Mouse (Mus musculus): ENCODE measurements at regions not wholly inside any gene's neighbourhood (a gene's known extent, or its start where the extent isn't known, plus 50 kb on each side); places are given as distances from the start of the nearest gene placed in this dataset.
A peak's percentile ranks its signal among the peaks of the same experiment; 100 is the strongest.

DNA sequence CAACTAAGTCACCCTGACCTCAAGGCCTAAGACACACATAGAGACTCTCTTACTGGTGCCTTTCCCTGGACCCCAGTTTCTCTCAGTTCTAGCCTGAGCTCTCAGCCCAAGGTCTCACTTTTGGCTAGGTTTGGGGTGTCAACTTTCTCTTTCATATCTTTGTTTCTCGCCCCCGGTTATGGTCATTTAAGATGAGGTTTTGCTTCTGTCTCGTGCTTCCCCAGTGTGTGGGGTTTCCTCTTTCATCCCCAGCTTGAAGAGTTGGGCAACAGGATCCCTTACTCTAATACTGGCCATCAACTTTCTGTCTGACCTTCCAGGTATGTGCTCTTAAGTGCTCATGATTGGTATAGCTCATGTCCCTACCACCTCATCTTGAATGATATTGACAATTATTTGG, 67.5 kb downstream of the Lmo4 start:
- DNase-seq, result no peak

DNA sequence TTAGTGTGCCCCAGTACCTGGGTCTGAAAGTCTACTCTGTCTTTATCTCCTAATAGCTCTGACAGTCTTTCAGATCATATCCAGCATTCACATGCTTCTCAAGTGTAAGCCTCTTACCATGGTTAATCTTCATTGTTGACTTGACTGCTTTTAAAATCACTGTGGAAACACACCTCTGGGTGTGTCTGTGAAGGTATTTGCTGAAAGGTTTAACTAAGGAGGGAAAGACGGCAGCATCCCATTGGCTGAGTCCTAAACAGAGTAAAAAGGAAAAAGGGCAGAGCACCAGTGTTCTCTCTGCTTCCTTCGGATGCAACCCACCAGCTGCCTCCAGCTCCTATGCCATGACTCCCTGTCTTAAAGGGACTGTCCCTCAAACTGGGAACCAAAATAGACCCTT, 68.6 kb downstream of the Lmo4 start:
- no peak for DNase-seq

DNA sequence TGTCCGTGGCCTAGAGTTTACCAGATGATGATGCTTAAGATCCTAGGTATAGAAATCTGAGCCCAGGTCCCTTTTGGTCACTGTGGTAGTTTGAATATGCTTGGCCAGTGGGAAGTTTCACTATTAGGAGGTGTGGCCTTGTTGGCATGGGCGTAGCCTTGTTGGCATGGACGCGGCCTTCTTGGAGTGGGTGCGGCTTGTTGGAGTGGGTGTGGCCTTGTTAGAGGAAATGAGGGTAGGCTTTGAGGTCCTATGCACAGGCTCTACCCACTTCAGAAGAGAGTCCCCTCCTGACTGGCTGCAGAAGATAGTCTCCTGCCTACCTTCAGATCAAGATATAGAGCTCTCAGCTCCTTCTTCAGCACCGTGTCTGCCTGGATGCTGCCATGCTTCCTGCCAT, 69.4 kb downstream of the Lmo4 start:
- DNase-seq, result no peak

DNA sequence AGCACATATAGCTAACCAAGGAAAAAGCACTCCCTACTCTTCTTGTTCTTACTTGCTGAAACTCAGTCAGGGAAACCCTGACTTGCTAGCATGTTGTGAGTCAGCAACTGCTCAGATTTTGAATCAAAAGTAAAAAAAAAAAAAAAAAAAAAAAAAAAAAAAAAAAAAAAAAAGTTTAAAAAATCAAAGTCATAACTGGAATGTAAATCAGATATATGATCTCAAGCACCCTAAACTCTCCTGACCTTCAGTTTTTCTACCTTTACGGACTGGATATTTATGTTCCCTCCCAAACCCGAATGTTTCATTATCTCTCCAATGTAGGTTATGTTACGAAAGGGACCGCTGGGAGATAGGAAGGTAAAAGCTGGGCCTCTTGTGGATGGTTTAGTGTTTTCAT, 77.0 kb downstream of the Lmo4 start:
- DNase-seq, result no peak

DNA sequence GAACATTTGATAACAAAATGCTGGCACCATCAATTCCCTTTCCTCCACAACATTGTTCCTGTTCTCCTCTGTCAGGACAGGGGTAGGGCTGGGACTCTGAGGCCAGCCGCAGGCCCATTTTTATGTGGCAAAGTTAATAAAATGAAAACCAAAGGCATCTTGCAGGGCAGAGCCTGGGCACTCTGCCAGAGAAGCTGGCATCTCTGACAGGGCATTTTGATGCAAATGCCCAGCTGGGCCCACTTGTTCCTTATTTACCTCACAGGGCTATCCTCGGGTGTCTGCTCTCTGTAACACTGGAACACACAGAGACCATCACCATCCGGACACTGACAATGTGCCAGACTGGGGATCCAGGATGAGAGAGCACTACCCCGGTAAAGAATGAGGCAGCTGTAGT, 80.7 kb downstream of the Lmo4 start:
- peak; percentile 17 to 58 for DNase-seq

DNA sequence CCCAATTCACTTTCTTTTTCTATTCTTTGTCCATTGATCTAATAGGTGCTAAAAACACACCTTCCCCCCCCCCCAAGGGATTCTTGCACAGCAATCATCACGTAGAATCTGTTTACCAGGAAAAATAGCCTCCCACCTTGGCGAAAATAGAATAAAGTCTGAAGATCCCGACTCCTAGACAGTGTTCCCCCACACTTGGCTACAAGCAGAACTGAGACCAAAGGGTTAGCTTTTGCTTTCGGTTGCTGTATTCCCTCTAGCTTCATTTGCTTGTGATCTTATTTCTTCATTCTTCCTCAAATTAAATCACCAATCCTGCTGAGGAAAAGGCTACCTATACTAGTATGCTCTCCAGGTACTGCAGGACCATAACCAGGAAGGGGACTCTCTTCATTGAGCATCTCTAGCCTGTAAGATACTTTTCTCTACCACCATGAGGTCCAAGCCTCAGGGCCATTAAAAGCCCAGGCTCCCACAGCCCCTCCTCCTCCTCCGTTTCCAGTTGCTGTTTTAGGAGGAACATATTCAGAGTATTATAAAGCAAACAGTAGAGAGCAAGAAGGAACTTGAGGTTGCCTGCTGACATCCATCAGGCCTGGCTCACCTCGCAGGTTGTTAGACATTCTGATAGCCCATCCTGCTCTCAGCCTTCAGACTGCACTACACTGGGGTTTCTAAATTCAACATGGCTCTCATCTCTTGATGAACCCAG, 81.5 kb downstream of the Lmo4 start:
- DNase-seq, result no peak

DNA sequence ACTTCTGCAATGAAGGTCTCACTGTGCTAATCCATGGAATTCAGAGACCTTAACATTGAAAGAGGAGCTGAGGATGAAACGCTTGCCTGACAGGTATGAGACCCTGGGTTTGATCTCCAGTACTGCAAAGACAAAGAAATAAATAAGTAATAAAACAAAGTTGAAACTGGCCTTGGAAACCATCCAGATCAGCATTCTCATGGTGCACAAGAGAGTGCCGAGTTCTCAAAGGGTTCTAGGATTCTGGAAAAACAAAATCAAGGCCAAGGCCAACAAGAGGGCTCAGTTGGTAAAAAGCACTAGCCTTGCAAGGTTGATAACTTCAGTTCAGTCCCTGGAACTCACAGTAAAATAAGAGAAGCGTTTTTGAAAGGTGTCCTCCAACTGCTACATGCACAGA, 85.9 kb downstream of the Lmo4 start:
- DNase-seq, result peak in 1 of 2 experiments; percentile 52

DNA sequence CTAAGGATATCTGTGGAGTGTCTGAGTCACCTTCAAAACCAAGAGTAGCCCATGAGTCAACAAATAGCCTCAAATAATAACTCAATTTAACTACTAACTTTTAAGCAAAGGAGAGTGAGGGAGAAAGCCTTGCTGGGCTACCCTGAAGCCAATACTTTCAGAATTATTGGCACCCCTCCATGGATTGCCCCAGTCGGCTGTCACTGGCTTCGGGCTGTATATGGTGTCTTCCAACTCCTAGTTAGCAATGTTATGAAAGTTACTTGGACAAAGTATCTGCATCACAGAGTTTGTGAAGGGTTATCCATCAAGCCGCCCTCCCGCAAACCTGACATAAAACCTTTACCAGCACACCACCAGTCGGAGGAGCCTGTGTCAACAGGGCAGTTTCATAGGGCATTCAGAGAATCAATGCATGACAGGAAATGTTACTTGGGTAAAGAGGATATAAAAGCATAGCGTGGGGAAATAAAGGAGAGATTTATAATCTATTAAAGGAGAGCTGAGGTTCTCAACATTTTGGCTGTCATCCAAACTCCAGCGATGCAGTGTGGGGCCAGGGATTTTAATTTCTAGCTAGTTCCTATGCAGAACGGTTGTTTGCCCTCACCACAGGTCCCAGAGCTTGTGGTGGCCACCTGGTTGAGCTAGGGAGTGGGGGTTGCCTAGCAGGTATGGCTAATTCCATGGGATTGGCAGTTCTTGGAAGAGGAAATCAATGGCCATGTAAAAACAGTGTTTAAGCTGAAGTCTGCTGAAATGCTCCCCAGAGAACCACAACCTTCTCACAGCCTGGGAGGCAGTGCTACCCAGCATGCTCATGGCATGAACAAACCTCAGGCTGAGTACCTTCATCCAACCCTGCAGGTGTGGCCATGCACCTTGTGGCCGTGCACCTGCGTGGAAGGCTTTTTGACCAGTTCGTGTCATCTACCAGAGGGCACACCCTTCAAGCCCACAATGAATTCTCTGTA, 91.1 kb downstream of the Lmo4 start:
- peak in 1 of 2 experiments; percentile 3 for DNase-seq

DNA sequence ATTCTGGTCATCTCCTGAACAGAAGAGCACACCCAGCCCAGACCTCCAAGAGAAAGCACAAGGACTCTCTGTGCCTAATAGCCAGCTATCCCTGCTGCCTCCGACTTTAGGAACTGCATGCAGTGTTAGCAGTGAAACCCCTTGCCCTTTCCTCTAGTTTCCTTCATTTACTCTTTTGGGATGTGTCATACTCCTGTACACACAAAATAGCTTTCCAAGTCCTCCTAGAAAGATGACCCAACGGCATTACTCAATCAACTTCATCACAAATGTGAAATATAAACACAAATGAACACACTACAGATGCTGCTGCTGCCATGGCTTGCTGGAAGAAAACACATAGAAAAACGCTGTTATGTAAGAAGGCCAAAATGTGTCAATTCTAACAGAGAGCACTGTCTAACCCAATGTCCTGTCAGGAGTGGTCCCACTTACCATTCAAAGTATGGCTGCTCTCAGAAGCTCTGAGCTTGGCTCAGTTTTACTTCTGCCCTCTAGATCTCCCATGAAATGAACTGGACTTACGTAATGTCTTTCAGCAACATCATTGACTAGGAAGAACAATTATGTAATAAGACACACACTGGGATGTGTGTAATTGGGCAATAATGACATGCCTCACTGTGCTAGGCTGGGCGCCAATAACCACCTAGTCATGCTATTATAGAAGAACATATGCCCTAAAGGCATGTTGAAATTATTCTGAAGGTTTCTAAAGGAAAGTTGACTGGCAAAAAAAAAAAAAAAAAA, 94.5 kb downstream of the Lmo4 start:
- peak; percentile 40 to 58 for DNase-seq

DNA sequence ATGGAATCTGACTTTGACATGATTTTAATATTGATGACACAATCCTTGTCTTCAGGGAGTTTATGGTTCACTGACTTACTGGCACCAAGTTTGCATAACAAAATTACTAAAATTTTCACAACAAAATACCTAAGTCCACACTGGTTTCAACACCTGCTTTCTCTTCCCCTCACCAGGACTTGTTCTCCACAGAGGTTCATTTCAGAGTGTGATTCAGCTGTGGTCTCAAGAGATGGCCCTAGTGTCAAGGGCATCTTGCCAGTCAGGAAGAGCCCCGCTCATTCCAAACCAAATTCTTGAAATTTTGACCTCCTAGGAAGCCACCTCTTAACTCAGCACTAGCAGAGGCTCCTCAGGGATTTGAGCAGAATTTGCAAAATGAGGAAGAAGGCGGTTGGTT, 95.3 kb downstream of the Lmo4 start:
- DNase-seq, result no peak

DNA sequence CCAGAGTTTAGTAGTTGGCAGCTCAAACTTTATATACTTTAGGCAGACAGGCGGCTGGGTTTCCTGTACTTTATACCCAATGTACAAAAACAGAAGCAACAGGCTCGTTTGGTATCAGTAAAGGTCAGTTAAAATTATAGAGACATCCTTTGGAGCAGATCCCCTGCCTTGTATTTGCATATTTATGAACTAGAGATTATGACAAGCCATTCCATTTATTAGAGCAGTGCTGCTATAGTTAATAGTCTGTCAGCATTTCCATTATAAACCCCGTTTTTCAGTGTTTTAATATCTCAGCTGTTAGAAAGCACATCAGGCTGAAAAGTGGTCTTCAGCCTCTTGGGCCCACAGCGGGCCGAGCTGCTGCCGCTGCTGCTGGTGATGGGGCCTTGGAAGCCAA, 96.7 kb downstream of the Lmo4 start:
- no peak for DNase-seq

DNA sequence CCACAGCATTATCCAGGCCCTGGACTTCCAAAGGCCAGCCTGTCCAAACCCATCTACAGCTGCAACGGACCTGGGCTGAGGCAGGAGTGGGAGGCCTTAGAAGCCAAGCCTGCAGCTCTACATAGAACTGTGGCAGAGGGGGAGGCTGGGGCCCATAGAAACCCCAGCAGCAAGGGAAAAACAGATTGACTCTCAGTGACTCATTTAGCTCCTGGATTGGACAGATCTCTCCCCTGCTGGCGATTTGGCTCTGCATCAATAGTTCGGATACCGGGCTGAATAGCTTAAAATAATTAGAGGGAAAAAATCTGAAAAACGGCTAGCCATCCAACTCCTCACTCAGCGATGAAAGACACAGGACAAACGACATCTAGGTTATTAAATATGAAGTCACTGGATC, 97.4 kb downstream of the Lmo4 start:
- peak; percentile 21 to 30 for DNase-seq

DNA sequence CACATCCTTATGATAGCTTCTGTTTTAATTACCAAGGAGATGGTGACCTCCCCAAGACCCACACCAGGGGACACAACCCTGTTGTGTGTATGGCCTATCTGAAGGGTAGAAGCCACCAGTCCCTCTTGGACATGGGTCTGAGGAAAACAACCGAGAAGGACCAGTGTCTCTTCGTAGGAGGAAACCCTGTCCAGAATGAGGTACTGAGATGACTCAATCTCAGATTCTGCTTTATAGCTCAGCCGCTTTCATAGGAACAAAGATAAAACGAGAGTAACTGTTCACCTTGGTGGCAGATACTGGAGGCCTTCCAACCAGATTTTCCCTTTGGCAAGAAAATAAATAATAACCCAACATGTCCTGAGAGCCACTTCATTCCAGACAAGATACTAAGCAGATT, 100.7 kb downstream of the Lmo4 start:
- DNase-seq, result no peak

DNA sequence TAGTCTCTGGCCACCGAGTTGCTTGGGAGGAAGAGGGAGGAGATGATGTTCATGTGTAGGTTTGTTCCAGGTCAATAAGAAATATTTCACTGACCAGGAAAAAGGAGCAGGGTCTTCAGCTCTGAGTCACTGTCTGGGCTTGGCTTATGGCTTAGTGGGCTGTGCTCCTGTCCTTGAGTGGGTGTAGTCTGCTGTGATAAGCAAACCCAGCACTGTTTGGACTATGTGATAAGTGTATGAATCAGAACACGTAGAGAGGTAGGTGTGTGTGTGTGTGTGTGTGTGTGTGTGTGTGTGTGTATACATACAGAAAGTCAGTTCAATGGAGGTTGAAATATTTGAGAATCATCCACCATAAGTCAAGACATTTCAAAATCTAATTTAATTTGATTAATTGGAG, 105.6 kb downstream of the Lmo4 start:
- DNase-seq, result no peak

DNA sequence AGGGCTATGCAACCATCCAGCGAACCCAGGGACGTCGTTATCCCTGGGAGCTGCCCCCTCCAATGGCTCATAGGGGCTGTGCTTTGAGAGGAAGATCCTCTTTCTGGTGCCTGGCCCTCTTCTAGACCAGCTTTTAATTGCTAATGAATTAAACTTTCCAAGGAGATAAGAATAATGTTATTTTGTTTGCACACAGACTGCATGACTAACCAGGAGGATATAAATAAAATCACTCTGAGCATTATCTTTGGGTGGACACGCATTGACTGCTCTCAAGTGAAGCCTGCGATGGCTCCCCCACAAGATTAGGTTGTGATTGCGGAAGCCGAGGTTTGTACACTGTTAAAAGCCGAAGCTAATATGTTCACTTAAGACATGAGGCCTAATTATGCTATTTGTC, 106.3 kb downstream of the Lmo4 start:
- no peak for DNase-seq

DNA sequence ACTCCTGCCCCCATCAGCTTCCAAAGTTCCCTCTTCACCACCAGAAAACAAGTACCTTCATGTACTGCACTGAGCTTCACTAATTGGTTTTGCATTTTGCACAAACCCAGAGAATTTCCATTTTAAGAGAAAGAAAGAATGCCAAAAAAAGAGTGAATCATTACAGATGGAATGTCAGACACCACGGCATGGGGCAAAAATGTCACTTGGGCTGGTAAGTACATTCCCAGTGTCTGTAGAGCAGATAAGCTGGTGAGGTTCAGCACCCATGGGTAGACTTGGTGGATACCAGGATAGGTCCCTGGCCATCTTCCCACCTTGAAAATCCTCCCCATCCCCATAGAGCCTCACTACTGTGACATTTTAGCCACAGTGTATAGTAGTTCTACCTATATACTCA, 113.8 kb downstream of the Lmo4 start:
- no peak for DNase-seq

DNA sequence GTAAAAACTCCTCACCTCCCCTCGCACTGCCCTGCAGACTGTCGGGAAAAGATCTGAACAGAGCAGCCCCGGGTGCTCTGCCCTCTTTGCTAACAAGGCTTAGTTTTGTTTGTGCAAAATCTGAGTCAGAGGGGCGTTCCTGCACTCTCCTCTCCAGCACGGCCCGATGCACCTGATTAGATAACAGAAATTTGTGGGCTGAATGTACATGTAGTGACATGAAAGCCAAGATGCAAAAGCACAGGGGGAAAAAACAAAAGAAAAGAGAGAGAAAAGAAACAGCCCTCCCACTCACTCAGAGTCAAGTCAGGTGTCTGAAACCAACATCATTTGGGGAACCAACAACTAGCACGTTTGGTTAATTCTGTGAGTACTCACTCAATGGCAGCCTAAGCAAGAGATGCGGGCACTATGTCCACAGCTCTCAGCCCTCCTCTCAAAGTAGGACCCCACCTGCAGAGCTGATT, 115.2 kb downstream of the Lmo4 start:
- no peak for DNase-seq

DNA sequence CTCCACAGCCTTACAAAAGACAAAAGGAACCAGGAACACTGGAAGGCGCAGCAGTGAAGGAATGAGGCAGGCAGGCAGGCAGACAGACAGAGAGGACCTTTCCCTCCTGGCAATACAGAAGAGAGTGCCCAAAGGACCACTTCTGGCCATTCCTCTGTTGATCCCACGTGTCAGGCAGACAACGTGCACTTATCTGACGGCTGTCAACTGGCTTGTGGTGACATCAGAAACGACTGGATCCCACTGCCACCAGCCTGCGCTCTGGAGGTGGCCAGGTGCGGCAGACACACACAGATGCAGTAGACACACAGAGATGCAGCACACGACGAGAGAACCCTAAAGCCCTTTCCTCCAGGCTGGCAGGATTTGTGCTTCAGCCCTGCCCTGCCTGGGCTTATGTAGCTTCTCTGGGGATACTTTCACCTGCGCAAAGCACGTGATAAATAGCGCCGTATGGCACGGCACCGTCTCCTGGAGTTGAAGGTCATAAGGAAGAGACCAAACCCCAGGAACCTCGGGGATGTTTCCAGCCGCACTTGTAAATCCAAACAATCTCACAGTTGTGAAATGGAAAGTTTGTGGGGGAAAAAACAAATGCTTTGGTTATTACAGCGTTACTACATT, 116.6 kb downstream of the Lmo4 start:
- DNase-seq, result no peak

DNA sequence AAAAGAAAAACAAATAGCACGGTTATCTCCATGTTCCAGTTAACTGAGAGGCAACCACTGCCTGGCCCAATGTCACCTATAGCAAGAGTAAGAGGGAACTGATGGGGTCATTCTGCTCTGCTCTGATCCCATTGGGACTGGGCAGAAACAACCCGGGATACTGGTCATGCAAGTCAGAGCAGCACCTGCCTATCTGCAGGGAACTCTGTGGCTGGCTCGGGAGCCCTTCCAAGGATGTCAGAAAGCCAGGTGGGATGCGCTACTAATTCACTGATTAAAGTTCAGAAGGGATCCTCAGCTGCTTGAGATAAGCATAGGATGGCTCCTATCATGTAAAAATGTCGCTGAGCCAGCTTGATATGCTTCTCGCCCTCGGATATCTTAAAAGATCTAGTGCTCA, 117.2 kb downstream of the Lmo4 start:
- DNase-seq, result no peak

DNA sequence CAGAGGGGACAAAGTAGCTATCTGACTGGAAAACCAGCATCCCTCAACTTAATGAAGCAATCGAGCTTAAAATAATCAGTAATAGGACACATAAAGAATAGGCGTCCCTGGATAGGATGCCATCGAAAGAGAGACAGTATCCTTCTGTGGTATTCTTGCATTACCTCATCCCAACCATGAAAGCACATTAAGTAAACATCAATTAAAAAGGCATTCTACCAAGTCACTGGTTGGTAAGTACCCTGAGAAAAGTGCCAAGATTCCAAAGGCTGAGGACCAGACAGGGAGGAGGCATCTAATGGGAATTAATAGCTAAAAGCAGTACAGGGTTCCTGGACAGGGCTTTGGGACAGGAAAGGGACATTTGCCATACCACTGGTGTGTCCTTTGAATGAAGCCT, 118.8 kb downstream of the Lmo4 start:
- DNase-seq, result no peak

DNA sequence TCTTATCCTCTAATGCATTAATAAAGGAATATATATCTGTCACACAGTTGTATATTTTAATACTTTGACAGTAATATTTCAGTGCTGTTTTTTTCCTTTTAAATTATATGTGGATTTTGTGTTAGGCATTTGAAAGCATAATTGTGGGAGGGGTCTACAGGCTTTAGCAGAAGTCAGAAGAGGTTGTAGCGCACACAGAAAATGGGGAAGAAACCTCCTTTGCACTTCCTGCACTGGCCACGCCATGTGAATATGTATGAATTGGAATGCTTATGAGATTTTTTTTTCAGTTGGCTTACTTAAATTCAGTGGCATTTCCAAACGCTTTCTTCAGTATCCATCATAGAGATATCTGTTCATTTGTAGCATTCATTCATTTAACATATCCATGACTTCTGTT, 125.1 kb downstream of the Lmo4 start:
- no peak for DNase-seq

DNA sequence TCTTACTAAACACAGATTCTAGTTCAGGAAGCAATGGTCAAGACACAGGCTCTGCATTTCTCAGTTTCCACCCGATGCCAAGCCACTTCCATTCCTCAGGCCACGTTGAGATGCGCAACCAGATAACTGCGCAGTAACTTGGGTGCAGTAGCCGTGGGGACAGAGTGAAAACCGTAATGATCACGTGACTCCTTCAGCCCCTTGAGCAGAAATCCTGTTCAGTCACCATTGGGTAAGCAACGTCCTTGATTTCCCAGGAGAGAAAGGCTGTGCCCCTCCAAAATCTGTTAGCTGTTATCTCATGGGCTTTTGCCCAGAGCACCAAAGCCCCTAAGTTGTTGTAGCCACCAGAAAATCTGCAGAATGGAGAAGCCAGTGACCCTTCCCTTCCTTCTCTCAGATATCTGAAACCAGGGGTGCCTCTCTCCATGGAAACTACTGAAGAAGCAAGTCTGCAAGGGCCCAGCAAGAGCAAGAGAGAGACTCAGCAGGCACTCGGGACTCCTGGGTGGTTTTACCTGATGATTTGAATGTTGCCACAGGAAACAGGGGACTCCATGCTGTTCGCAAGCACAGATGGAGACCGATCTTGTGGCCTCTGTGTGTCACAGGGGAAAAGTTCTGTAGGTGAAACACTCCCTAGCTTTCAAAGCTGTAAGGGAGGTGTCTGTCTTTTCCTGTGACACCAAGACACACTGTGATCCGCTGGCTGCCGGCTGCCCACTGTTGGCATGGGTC, 126.7 kb downstream of the Lmo4 start:
- no peak for DNase-seq

All from adrenal gland, postnatal 36 days (tissue).